Mouse (Mus musculus) ES-E14 (cell line): ENCODE measurements around the gene Insrr. TPM values are rescaled to one million over a fixed set of nuclear protein-coding genes. Genes with fewer than 3 reads are reported as not detected.
"Not testable (repeated sequence)": the region's sequence is repeated elsewhere in the genome, so short reads cannot be mapped to it uniquely, and the experiment has no call there.

Source experiments
- DNase-seq: peaks from one replicate; pipeline ENCODE4 v3.0.0-alpha.2; 2013; ENCODE audit warnings: low read depth, low spot score
- H3K27ac ChIP-seq: 2 replicates; pipeline ENCODE4 v1.5.1; 2012; ENCODE audit warnings: low read depth, mild to moderate bottlenecking, low read length, moderate library complexity, mixed read lengths; ENCODE audit not compliant: poor library complexity, insufficient read depth, severe bottlenecking
- H3K36me3 ChIP-seq: 2 replicates; pipeline ENCODE4 v1.6.1; 2012; ENCODE audit warnings: mild to moderate bottlenecking, low read length, moderate library complexity, mixed read lengths; ENCODE audit not compliant: control insufficient read depth, poor library complexity, insufficient read depth, severe bottlenecking
- H3K4me1 ChIP-seq, 2 experiments: fragments of 150-350 bp in 1 of 2; sonication (generic) in 1 of 2; 2 replicates each; pipeline ENCODE4 v1.6.1; 2012; ENCODE audit warnings: low read length in 2 of 2, mild to moderate bottlenecking in 1 of 2, mixed read lengths in 1 of 2; ENCODE audit not compliant: control insufficient read depth in 2 of 2, insufficient read depth in 2 of 2, poor library complexity in 1 of 2
- H3K4me3 ChIP-seq, 2 experiments: fragments of 150-350 bp in 1 of 2; sonication (generic) in 1 of 2; 2 replicates each; pipeline ENCODE4 v1.5.1; 2012; ENCODE audit warnings: low read length in 2 of 2, low read depth in 1 of 2, mild to moderate bottlenecking in 1 of 2, mixed read lengths in 1 of 2; ENCODE audit not compliant: insufficient read depth in 1 of 2, poor library complexity in 1 of 2, severe bottlenecking in 1 of 2
- H3K9ac ChIP-seq: 2 replicates; pipeline ENCODE4 v1.6.1; 2012; ENCODE audit warnings: low read depth, mild to moderate bottlenecking, low read length, mixed read lengths; ENCODE audit not compliant: poor library complexity, insufficient read depth, severe bottlenecking
- H3K9me3 ChIP-seq: fragments of 150-350 bp; sonication (generic); 2 replicates; pipeline ENCODE4 v1.6.1; 2012; ENCODE audit warnings: low read depth, mild to moderate bottlenecking, low read length; ENCODE audit not compliant: control insufficient read depth, insufficient read depth
- CHD2 ChIP-seq: IDR thresholded peaks from 2 replicates; pipeline ENCODE4 v1.6.1; 2014; ENCODE audit warnings: mild to moderate bottlenecking, low read depth, low read length, inconsistent platforms
- HCFC1 ChIP-seq: IDR thresholded peaks from 2 replicates; pipeline ENCODE4 v1.6.1; 2012; ENCODE audit warnings: low read length, inconsistent platforms, borderline replicate concordance; ENCODE audit not compliant: insufficient read depth
- MAFK ChIP-seq: IDR thresholded peaks from 2 replicates; pipeline ENCODE4 v1.6.1; 2014; ENCODE audit warnings: mild to moderate bottlenecking, low read depth, low read length, inconsistent platforms; ENCODE audit not compliant: insufficient read depth
- ZC3H11A ChIP-seq: IDR thresholded peaks from 2 replicates; pipeline ENCODE4 v1.6.1; 2012; ENCODE audit warnings: low read depth, mild to moderate bottlenecking, inconsistent platforms, low read length, borderline replicate concordance
- ZNF384 ChIP-seq: IDR thresholded peaks from 2 replicates; pipeline ENCODE4 v1.6.1; 2012; ENCODE audit warnings: low read depth, low read length, inconsistent platforms
- in situ Hi-C, 2 experiments: fragments of 600-800 bp; cut with MboI; formaldehyde crosslinking; loops; one replicate each; pipeline ENCODE4 v1.15.1; 2025; ENCODE audit warnings: low sequenced_read_pairs in 2 of 2, inconsistent platforms in 1 of 2; ENCODE audit not compliant: unreplicated experiment in 2 of 2
- total RNA-seq: library from RNA; depleted of rRNA; stranded (reverse); fragments of 300-350 nt; gene quantifications from 2 replicates; pipeline ENCODE4 v1.2.3, GENCODE M21; 2012

Gene Insrr
- total RNA-seq, 1 experiment, result 0.18 TPM

GRCm38 (mm10) chr3:87816166-87816565 lies 19.4 kb downstream of the Insrr start:
- H3K4me3 ChIP-seq, result no peak overlapping the region
- in situ Hi-C loops, result no loop called here
- H3K4me1 ChIP-seq, result peaks cover 0 to 4% of the 10 kb centered on the region in 2 experiments; a peak in 1 of 4 replicates
- no peak overlapping the region for H3K27ac ChIP-seq
- no peaks in the 10 kb centered on the region for H3K9me3 ChIP-seq
- DNase-seq, result no peak
- H3K9ac ChIP-seq, result peak overlapping the region; percentile 34; the same call in 1 of the 2 replicates
- H3K36me3 ChIP-seq, result no peaks in the 10 kb centered on the region
- TF ChIP-seq MAFK (no peak), ZNF384 (no peak), HCFC1 (no peak), ZC3H11A (no peak), CHD2 (no peak)

DNA sequence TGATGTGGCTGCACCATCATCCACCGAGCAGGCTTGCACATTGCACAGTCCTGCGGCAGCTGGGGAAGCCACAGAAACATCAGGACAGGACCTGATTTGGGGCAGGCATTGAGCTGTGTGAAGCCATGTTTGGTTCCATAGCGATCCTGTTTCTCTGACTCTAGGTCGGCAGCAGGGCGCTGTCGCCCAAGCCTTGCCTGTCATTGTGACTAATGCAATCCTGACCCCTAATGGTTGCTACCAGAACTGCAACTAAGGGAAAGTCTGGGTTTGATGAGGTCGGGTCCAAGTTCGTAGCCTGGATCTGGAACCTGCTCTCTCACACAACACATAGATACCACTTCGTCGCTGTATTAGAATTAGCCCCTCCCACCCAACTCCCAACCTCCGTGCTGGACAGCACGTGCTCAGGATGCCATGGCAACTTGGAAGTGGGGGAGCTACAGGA lies 19.9 kb downstream of the Insrr start:
- in situ Hi-C loops, result no loop called here
- Histone ChIP-seq H3K4me3 (no peak overlapping the region), H3K9me3 (no peaks in the 10 kb centered on the region), H3K9ac (peak overlapping the region; percentile 34; the same call in 1 of the 2 replicates), H3K36me3 (no peaks in the 10 kb centered on the region), H3K4me1 (peaks cover 0 to 4% of the 10 kb centered on the region in 2 experiments; a peak in 1 of 4 replicates), H3K27ac (no peak overlapping the region)
- DNase-seq, result peak; percentile 94
- TF ChIP-seq HCFC1 (no peak), MAFK (no peak), CHD2 (no peak), ZC3H11A (no peak; the same call in 1 of the 2 replicates), ZNF384 (no peak)

GRCm38 (mm10) chr3:87818226-87818625 lies 21.5 kb downstream of the Insrr start:
- Histone ChIP-seq H3K27ac (no peak overlapping the region), H3K9me3 (no peaks in the 10 kb centered on the region), H3K36me3 (no peaks in the 10 kb centered on the region), H3K9ac (no peak overlapping the region), H3K4me1 (peaks cover 0 to 4% of the 10 kb centered on the region in 2 experiments; a peak in 1 of 4 replicates), H3K4me3 (no peak overlapping the region)
- in situ Hi-C loops, result no loop called here
- TF ChIP-seq MAFK (no peak), ZC3H11A (no peak), HCFC1 (no peak), CHD2 (no peak), ZNF384 (no peak)
- DNase-seq, result no peak

DNA sequence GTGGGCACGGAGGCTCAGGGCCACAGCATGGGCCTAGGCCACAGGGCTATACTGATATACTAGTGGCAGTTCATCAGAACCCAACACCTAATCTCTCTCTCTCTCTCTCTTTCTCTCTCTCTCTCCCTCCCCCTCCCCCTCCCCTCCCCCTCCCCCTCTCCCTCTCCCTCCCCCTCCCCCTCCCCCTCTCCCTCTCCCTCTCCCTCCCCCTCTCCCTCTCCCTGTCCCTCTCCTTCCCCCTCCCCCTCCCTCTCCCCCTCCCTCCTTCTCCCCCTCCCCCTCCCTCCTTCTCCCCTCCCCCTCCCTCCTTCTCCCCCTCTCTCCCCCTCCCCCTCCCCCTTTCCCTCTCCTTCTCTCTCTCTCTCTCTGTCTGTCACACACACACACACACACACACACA lies 27.5 kb downstream of the Insrr start, which contains the start of gene Pear1:
Pear1 (minus strand) TSS at position 101 of the 400 bp plus-strand sequence.
- H3K9ac ChIP-seq, DNase-seq, H3K4me1 ChIP-seq, H3K9me3 ChIP-seq, H3K27ac ChIP-seq, in situ Hi-C loops, H3K36me3 ChIP-seq, H3K4me3 ChIP-seq: not testable (repeated sequence)

- DNase-seq, result no peak
- TF ChIP-seq ZNF384 (no peak), ZC3H11A (no peak), MAFK (no peak), HCFC1 (no peak), CHD2 (no peak)
- Histone ChIP-seq H3K27ac (no peak overlapping the region), H3K4me1 (0 out of 4 replicates have a peak, but pooled peaks cover 0 to 2% of the 10 kb centered on the region in 2 experiments), H3K9me3 (no peaks in the 10 kb centered on the region), H3K9ac (no peak overlapping the region), H3K4me3 (no peak overlapping the region), H3K36me3 (no peaks in the 10 kb centered on the region)
- in situ Hi-C loops, result no loop called here
Measured at GRCm38 (mm10) chr3:87828435-87828834, 31.7 kb downstream of the Insrr start.
